Comparison of ENCODE assay signal across 32 mouse cellular contexts in genomic region chr5:134009843-134010242, GRCm38 (mm10).
A peak's percentile ranks its signal among the peaks of the same experiment; 100 is the strongest.
DNase-seq lines count a peak whose midpoint lies in the region; ATAC-seq and TF ChIP-seq lines count a peak whose summit lies in the region.
"Had no signal": no experiment of that assay in that cellular context is flagged by ENCODE, and none has a peak within 500 bp of the region (broad histone marks: within the 10 kb centered on the region; RNA-seq: fewer than 3 reads in every experiment).

No protein-coding gene starts in this region.

- no peak overlapping the region for H3K4me2 ChIP-seq in hindbrain, postnatal 0 days (ENCODE audit: low read depth, low read length)
- peak overlapping the region; percentile 37 for H3K4me2 ChIP-seq in embryonic facial prominence, embryonic 13.5 days
- H3K4me2 ChIP-seq in limb, embryonic 14.5 days (replicated peaks; ENCODE audit: low read depth, low read length, severe bottlenecking), result no peak overlapping the region
- H3K4me2 ChIP-seq: forebrain, embryonic 12.5 days; heart, embryonic 13.5 days; liver, embryonic 13.5 days; midbrain, embryonic 13.5 days; neural tube, embryonic 12.5 days had no signal

- H3K36me3 ChIP-seq in hindbrain, postnatal 0 days (ENCODE audit: insufficient read depth, low read length), result no peaks in the 10 kb centered on the region
- no peaks in the 10 kb centered on the region for H3K36me3 ChIP-seq in hindbrain, embryonic 10.5 days
- no peaks in the 10 kb centered on the region for H3K36me3 ChIP-seq in embryonic facial prominence, embryonic 13.5 days
- H3K36me3 ChIP-seq in limb, embryonic 14.5 days (ENCODE audit: control insufficient read depth, insufficient read depth, low read length), result no peaks in the 10 kb centered on the region
- H3K36me3 ChIP-seq: forebrain, embryonic 12.5 days; heart, embryonic 13.5 days; liver, embryonic 13.5 days; midbrain, embryonic 13.5 days; neural tube, embryonic 12.5 days had no signal

- no peak for TF ChIP-seq POLR2A in limb, embryonic 14.5 days (IDR thresholded peaks at IDR 0.05; ENCODE audit: borderline replicate concordance, extremely low read depth, insufficient read depth, insufficient read length)

- H3K4me1 ChIP-seq in hindbrain, postnatal 0 days (ENCODE audit: insufficient read depth, low read length), result no peaks in the 10 kb centered on the region
- peaks cover 23% of the 10 kb centered on the region for H3K4me1 ChIP-seq in hindbrain, embryonic 10.5 days (replicated peaks)
- H3K4me1 ChIP-seq in embryonic facial prominence, embryonic 13.5 days, result peaks cover 45% of the 10 kb centered on the region
- peaks cover 16% of the 10 kb centered on the region for H3K4me1 ChIP-seq in limb, embryonic 14.5 days (ENCODE audit: control insufficient read depth, insufficient read depth, low read length)

- H3K27me3 ChIP-seq in hindbrain, postnatal 0 days (ENCODE audit: insufficient read depth, low read length), result no peaks in the 10 kb centered on the region
- H3K27me3 ChIP-seq in hindbrain, embryonic 10.5 days (ENCODE audit: insufficient read depth, poor library complexity, severe bottlenecking), result peaks cover 27% of the 10 kb centered on the region
- H3K27me3 ChIP-seq in embryonic facial prominence, embryonic 13.5 days, result no peaks in the 10 kb centered on the region
- H3K27me3 ChIP-seq in limb, embryonic 14.5 days (ENCODE audit: control insufficient read depth, insufficient read depth, low read length), result 0 out of 2 replicates have a peak, but pooled peaks cover 4% of the 10 kb centered on the region
- H3K27me3 ChIP-seq: liver, embryonic 13.5 days; megakaryocyte, embryonic 14.5 days; neural tube, embryonic 12.5 days had no signal

- 57% methylated on average over 14 of the region's 14 CpGs for WGBS in hindbrain, postnatal 0 days
- WGBS in hindbrain, embryonic 10.5 days, result 86% methylated on average over 14 of the region's 14 CpGs
- 35% methylated on average over 14 of the region's 14 CpGs for WGBS in embryonic facial prominence, embryonic 13.5 days
- WGBS in limb, embryonic 14.5 days, result 34% methylated on average over 14 of the region's 14 CpGs

- no peak overlapping the region for H3K27ac ChIP-seq in hindbrain, postnatal 0 days
- H3K27ac ChIP-seq in hindbrain, embryonic 10.5 days, result no peak overlapping the region
- H3K27ac ChIP-seq in embryonic facial prominence, embryonic 13.5 days, result peak overlapping the region; percentile 82
- no peak overlapping the region for H3K27ac ChIP-seq in limb, embryonic 14.5 days (replicated peaks; ENCODE audit: low read depth, low read length)
- H3K27ac ChIP-seq: forebrain, embryonic 12.5 days; heart, embryonic 13.5 days; layer of hippocampus, adult 2 months; liver, embryonic 13.5 days; midbrain, embryonic 13.5 days; neural tube, embryonic 12.5 days; stomach, postnatal 0 days had no signal

- peak; percentile 23 for DNase-seq in hindbrain, postnatal 0 days (ENCODE audit: low spot score)
- no peak for DNase-seq in hindbrain, embryonic 10.5 days (ENCODE audit: low spot score)
- peak; percentile 57 for DNase-seq in forelimb bud, embryonic 11.5 days (ENCODE audit: low read depth, low spot score)
- DNase-seq in limb, embryonic 14.5 days (ENCODE audit: low spot score), result peak; percentile 31
- DNase-seq in left cerebral cortex, adult 18-20 months (ENCODE audit: low spot score in 2 of 2), result no peak
- no peak for DNase-seq in ovary, adult 18-20 months (ENCODE audit: low spot score)
- DNase-seq: adrenal gland, postnatal 25 days; cerebellum, adult 18-20 months; cerebellum, postnatal 14 days; gastrocnemius, postnatal 36 days; heart, postnatal 10 days; kidney, adult 2 months; kidney, postnatal 36 days; left cerebral cortex, postnatal 4 days; liver, embryonic 13.5 days; lung, adult 18-20 months; lung, postnatal 4 days; right cerebral cortex, postnatal 4 days; thymus, adult 2 months; thymus, postnatal 36 days had no signal

- H3K4me3 ChIP-seq in hindbrain, postnatal 0 days (ENCODE audit: low read length), result no peak overlapping the region
- no peak overlapping the region for H3K4me3 ChIP-seq in hindbrain, embryonic 10.5 days
- H3K4me3 ChIP-seq in embryonic facial prominence, embryonic 13.5 days, result no peak overlapping the region
- no peak overlapping the region for H3K4me3 ChIP-seq in limb, embryonic 14.5 days (replicated peaks; ENCODE audit: low read length)
- H3K4me3 ChIP-seq: forebrain, embryonic 12.5 days; heart, embryonic 13.5 days; layer of hippocampus, adult 2 months; liver, embryonic 13.5 days; megakaryocyte, embryonic 14.5 days; midbrain, embryonic 13.5 days; myocyte; neural tube, embryonic 12.5 days had no signal

- H3K9me3 ChIP-seq in hindbrain, postnatal 0 days (ENCODE audit: low read length), result no peaks in the 10 kb centered on the region
- H3K9me3 ChIP-seq in hindbrain, embryonic 10.5 days, result no peaks in the 10 kb centered on the region
- no peaks in the 10 kb centered on the region for H3K9me3 ChIP-seq in embryonic facial prominence, embryonic 13.5 days
- no peaks in the 10 kb centered on the region for H3K9me3 ChIP-seq in limb, embryonic 14.5 days (ENCODE audit: control insufficient read depth, low read length)
- H3K9me3 ChIP-seq: forebrain, embryonic 12.5 days; heart, embryonic 13.5 days; liver, embryonic 13.5 days; megakaryocyte, embryonic 14.5 days; midbrain, embryonic 13.5 days; neural tube, embryonic 12.5 days had no signal

- H3K9ac ChIP-seq in hindbrain, postnatal 0 days (replicated peaks; ENCODE audit: low read length), result 0 out of 2 replicates have a peak overlapping the region, but pooled peaks have one; percentile 21
- no peak overlapping the region for H3K9ac ChIP-seq in embryonic facial prominence, embryonic 13.5 days
- H3K9ac ChIP-seq in limb, embryonic 14.5 days (ENCODE audit: low read depth, low read length, severe bottlenecking), result no peak overlapping the region
- H3K9ac ChIP-seq: forebrain, embryonic 12.5 days; heart, embryonic 13.5 days; liver, embryonic 13.5 days; midbrain, embryonic 13.5 days; neural tube, embryonic 12.5 days had no signal

- no peak for ATAC-seq in hindbrain, postnatal 0 days
- ATAC-seq in embryonic facial prominence, embryonic 13.5 days (ENCODE audit: insufficient number of reproducible peaks, insufficient read depth, low FRiP score, low TSS enrichment, low read depth), result no peak
- no peak for ATAC-seq in limb, embryonic 14.5 days (ENCODE audit: low FRiP score, low read depth)
- ATAC-seq: CD4-positive, CD25-positive, alpha-beta regulatory T cell, adult 4 months; inflammation-experienced regulatory T-cells, adult 6 months; lung, postnatal 0 days; midbrain, embryonic 13.5 days had no signal

- no peak for TF ChIP-seq CTCF in hindbrain, postnatal 0 days (IDR thresholded peaks at IDR 0.05; ENCODE audit: low read depth)

Comparison
In these comparisons a context has a peak if more than half of its experiments do, and no peak if none do; other contexts are left out.
1. DNase-seq: peak in hindbrain, postnatal 0 days (single experiment), forelimb bud, embryonic 11.5 days (single experiment) and limb, embryonic 14.5 days (single experiment); none in hindbrain, embryonic 10.5 days (single experiment), left cerebral cortex, adult 18-20 months (0 of 2) and ovary, adult 18-20 months (single experiment).